Mouse (Mus musculus): Measurements from ENCODE around the gene Magohb.

DNA sequence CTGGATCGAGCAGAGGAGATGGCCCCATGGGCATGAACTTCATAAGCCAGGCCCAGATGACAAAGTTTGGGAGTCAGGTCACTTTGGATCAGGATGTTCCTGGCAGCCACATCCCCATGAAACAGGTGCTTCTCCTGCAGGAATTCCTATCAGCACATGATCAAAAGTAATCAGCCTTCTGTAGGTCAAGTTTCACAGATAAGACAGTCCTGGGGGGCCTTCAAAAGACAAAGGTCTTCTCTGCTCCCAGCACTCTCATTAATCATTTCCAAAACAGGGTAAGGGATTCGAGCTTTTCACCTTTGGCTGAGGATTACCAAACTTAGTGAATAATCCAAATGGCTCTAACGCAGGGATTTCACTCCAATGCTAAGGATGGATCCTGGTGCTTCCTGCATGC lies 11.7 kb upstream of the Magohb start:
- no peak for TF ChIP-seq CTCF (IDR thresholded peaks at IDR 0.05)
- no peak for TF ChIP-seq POLR2A (IDR thresholded peaks at IDR 0.05; ENCODE audit: insufficient read depth, low read depth, low read length)

Data from heart, adult 2 months (tissue).